Mouse (Mus musculus) midbrain, embryonic 10.5 days (tissue): ENCODE measurements at regions not wholly inside any gene's neighbourhood (a gene's known extent, or its start where the extent isn't known, plus 50 kb on each side); places are given as distances from the start of the nearest gene placed in this dataset.

Source experiments
- DNase-seq: peaks from one replicate; pipeline ENCODE4 v3.0.0-alpha.2; 2017; ENCODE audit warnings: low spot score
- H3K27ac ChIP-seq: fragments of 300-500 bp; sonication (generic); replicated peaks from 2 replicates; pipeline ENCODE4 v1.5.1; 2016; ENCODE audit warnings: mild to moderate bottlenecking
- H3K27me3 ChIP-seq: fragments of 300-500 bp; sonication (generic); 2 replicates; pipeline ENCODE4 v1.6.1; 2016; ENCODE audit warnings: low read depth, mild to moderate bottlenecking; ENCODE audit not compliant: poor library complexity, severe bottlenecking
- H3K36me3 ChIP-seq: fragments of 300-500 bp; sonication (generic); 2 replicates; pipeline ENCODE4 v1.6.1; 2016; ENCODE audit warnings: mild to moderate bottlenecking, moderate library complexity
- H3K4me1 ChIP-seq: fragments of 300-500 bp; sonication (generic); 2 replicates; pipeline ENCODE4 v1.6.1; 2016
- H3K4me3 ChIP-seq: fragments of 300-500 bp; sonication (generic); 2 replicates; pipeline ENCODE4 v1.5.1; 2016; ENCODE audit warnings: mild to moderate bottlenecking, moderate library complexity
- H3K9me3 ChIP-seq: fragments of 300-500 bp; sonication (generic); replicated peaks from 2 replicates; pipeline ENCODE4 v1.6.1; 2016; ENCODE audit warnings: mild to moderate bottlenecking
- WGBS: fragments of 180-500 bp; shearing (Covaris S2); methylation state at CpG from one replicate; pipeline ENCODE4 v1.1.7; 2016; 5-methylcytosine and 5-hydroxymethylcytosine counted together

DNA sequence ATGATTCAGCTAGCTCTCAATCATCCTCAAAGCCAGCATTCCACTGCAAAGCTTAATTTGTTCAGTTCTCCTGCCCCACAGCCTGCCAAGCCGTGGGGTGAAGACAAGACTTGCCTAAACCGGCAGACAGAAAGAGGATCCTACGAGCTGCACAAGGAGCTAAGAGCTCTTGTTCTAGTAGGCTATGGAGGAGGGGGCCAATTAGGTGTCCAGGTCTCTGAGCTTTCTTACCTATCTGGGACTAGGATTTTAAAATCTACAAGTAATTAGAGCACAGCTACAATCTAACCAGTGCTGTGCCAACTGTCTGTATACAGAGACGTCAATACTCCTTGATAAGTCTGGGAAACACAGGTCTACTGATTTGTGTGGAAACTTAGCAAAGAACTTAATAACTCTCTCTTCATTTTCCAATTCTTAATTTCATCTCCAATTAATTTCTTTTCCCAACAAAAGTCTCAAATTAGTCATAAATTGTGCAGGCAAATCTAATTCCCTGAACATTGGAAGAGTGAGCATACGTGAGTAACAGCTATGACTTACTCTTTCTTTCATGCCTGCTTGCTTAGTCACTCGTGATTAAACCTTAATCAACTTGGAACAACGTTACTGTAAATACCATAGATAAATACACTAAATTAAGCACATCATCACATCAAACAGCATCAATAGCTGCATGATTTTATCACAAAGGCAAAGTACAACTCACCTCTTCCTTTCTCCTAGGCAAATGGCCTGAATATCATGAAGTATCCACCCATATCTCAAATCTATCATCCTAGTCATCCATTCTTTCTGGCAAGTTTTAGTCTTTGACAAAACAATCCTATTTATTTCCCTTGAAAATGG, 87.1 kb upstream of the Mtap start:
- WGBS = 84% methylated on average over 7 of the region's 7 CpGs
- Histone ChIP-seq H3K27ac (no peak overlapping the region), H3K36me3 (no peaks in the 10 kb centered on the region), H3K9me3 (no peaks in the 10 kb centered on the region), H3K27me3 (no peaks in the 10 kb centered on the region), H3K4me3 (no peak overlapping the region), H3K4me1 (no peaks in the 10 kb centered on the region)
- DNase-seq = no peak

DNA sequence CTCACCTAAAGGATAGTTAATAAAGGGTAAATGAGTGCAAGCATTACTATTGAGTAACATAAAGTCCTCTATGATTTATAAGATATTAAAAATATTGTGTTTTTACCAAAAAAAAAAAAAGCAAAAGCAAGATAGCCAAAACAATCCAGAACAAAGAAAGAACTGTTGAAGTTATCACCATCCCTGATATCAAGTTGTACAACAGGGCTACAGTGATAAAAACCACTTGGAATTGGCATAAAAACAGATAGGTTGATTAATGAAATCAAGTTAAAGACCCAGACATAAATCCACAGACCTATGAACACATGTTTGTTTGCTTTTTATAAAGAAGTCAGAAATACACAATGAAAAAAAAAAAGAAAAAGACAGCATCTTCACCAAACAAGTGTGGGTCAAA, 92.4 kb upstream of the Mtap start:
- DNase-seq = no peak
- H3K27me3 ChIP-seq = no peaks in the 10 kb centered on the region
- H3K4me3 ChIP-seq = no peak overlapping the region
- H3K4me1 ChIP-seq = no peaks in the 10 kb centered on the region
- no peaks in the 10 kb centered on the region for H3K36me3 ChIP-seq
- no peaks in the 10 kb centered on the region for H3K9me3 ChIP-seq
- H3K27ac ChIP-seq = no peak overlapping the region

DNA sequence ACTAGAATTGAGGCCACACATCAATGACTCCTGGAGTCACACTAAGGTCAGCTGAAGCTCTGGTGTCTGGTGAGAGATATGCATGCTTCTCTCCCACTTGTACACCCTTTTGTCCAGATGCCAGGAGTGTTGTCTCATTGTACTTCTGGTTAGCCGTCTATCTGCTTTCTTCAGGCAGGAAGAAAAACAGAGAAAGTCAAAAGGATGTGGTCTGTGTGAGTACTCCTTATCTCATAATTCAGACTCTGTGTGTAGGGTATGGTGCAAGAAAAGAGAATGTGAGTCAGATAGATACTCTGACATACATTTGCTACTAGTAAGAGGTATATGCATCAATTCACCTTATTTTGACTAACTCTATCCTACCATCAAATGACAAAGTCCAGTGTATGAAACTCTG, 92.9 kb upstream of the Mtap start:
- Histone ChIP-seq H3K9me3 (no peaks in the 10 kb centered on the region), H3K36me3 (no peaks in the 10 kb centered on the region), H3K4me1 (no peaks in the 10 kb centered on the region), H3K4me3 (no peak overlapping the region), H3K27ac (no peak overlapping the region), H3K27me3 (no peaks in the 10 kb centered on the region)
- no peak for DNase-seq
- WGBS = 78% methylated on average over 1 of the region's 1 CpGs

DNA sequence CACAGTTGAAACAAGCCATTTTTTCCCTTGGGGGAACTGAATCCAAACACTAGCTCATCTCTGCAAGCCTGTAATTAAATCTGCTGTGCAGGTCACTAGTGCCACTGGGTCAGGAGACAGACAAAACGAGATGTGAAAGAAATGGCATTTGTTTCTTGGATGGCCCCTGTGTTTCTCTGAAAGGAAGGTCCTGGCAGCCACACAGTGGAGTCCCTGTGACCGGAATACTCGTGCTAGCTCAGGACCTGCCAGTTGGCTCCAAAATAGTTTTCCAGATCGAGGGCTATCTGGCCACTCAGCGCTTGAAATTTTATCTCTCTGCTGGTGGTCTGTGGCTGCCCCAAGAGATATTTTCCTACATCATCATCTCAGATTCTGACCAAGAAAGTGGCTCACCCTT, 96.1 kb upstream of the Mtap start:
- 64% methylated on average over 5 of the region's 5 CpGs for WGBS
- H3K27ac ChIP-seq = no peak overlapping the region
- H3K9me3 ChIP-seq = no peaks in the 10 kb centered on the region
- H3K4me1 ChIP-seq = no peaks in the 10 kb centered on the region
- no peak for DNase-seq
- no peak overlapping the region for H3K4me3 ChIP-seq
- no peaks in the 10 kb centered on the region for H3K27me3 ChIP-seq
- H3K36me3 ChIP-seq = no peaks in the 10 kb centered on the region

DNA sequence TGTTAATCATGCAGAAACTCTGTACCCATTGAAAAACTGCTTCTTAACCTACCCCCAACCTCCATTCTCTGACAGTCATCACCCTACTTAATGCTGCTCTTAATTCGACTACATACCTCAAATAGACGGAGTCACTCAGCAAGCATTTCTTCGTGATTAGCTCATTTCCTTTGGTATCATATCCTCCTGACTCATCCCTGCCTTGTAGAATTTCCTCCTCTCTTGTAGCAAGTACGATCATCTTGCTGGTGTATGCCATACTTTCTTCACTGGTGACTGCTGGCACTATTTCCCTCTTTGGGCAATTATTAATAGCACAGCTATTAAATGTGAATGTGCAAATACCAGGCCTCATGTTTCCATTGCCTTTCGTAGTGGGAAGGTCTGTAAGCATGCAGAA, 98.0 kb upstream of the Mtap start:
- WGBS = 82% methylated on average over 5 of the region's 5 CpGs
- no peak for DNase-seq
- no peaks in the 10 kb centered on the region for H3K9me3 ChIP-seq
- no peaks in the 10 kb centered on the region for H3K27me3 ChIP-seq
- no peak overlapping the region for H3K4me3 ChIP-seq
- H3K36me3 ChIP-seq = no peaks in the 10 kb centered on the region
- no peaks in the 10 kb centered on the region for H3K4me1 ChIP-seq
- H3K27ac ChIP-seq = no peak overlapping the region

DNA sequence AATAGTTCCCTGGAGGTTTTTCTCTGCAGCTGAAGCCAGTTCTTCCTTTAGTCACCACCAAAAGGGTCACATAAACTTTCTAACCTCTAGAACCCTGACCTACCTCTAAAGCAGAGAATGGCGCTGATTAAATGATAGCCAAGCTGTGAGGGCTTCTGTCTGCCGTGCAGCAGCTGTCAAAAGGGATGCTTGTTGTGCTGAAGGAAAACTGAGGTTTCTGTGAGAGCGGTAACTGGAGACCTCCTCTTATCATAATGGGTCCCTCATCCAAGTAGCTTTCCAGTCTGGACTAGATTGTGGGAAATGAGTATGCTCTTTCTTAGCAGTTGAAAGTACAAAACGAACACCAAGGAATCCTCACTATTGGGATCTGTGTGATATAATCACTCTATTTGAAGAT, 98.8 kb upstream of the Mtap start:
- no peak overlapping the region for H3K27ac ChIP-seq
- no peak for DNase-seq
- WGBS = 68% methylated on average over 4 of the region's 4 CpGs
- no peaks in the 10 kb centered on the region for H3K9me3 ChIP-seq
- H3K4me1 ChIP-seq = no peaks in the 10 kb centered on the region
- no peaks in the 10 kb centered on the region for H3K36me3 ChIP-seq
- H3K27me3 ChIP-seq = no peaks in the 10 kb centered on the region
- H3K4me3 ChIP-seq = no peak overlapping the region

DNA sequence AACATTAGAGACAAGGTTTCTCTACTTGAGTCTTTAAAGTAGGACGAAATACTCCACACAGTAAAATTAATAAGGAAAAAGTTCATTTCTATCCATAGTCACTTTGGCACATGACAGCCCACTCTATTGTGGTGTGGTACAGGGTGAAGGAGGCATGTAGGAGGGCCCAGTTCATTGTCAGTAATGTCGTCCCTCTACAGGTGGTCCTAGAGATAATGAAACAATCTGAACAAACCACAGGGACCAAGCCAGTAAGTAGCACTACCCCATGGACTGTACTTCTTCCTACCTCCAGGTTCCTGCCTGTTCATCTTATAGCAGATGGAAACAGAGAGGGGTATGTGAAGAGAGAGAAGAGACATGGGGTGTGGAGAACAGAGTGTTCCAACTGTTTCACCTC, 102.1 kb upstream of the Mtap start:
- Histone ChIP-seq H3K4me3 (no peak overlapping the region), H3K36me3 (no peaks in the 10 kb centered on the region), H3K4me1 (no peaks in the 10 kb centered on the region), H3K9me3 (no peaks in the 10 kb centered on the region), H3K27ac (no peak overlapping the region), H3K27me3 (no peaks in the 10 kb centered on the region)
- DNase-seq = no peak
- 88% methylated on average over 2 of the region's 2 CpGs for WGBS

DNA sequence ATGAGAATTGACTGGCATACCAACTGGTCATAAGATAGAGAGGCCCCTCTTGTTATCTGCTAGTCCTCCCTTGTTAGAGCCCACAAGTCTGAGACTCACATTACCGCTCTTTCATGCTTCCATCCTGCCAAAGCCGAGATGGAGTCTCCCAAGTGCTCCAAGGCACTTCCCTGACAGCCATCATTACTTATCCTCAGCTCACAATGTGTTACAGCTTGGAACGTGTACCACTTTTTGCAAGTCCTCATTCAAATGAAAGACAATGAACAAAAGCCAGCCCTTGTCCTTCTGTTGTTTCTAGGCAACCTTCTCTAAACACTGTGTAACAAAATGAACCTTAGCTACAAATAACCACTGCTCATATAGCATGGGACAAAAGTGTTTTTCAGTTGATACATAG, 102.6 kb upstream of the Mtap start:
- Histone ChIP-seq H3K4me3 (no peak overlapping the region), H3K36me3 (no peaks in the 10 kb centered on the region), H3K27ac (no peak overlapping the region), H3K4me1 (no peaks in the 10 kb centered on the region), H3K9me3 (no peaks in the 10 kb centered on the region), H3K27me3 (no peaks in the 10 kb centered on the region)
- 78% methylated on average over 3 of the region's 3 CpGs for WGBS
- DNase-seq = no peak

DNA sequence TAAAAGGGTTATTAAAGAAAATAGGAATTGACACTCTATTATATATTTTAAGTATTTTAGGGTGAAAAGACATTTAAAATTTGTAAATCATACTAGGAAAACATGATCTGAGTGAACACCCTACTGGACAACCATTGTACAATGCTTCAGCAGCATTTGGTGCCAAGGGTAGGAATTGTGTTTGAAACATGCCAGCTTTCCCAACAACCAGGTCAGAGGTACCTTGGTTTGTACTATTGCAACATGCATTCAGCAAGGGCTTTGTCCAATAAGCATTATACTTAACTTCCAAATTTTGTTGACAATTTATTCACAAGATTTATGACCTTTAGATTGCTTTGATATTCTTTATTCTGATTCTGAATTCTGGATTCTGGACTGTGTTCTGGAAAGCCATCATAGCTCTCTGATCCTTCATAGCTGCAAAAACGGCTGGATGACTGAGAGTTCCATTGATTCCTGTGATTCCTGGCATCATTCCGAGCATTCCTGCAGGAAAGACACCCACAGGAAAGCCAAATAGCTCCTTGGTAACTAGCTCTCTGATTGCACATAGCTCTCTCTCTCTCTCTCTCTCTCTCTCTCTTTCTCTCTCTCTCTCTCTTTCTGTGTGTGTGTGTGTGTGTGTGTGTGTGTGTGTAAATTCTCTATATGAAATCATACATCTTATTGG, 124.1 kb upstream of the Mtap start:
- Histone ChIP-seq H3K4me3 (no peak overlapping the region), H3K4me1 (no peaks in the 10 kb centered on the region), H3K27ac (no peak overlapping the region), H3K27me3 (no peaks in the 10 kb centered on the region), H3K9me3 (no peaks in the 10 kb centered on the region), H3K36me3 (no peaks in the 10 kb centered on the region)
- 61% methylated on average over 2 of the region's 2 CpGs for WGBS
- DNase-seq = no peak

DNA sequence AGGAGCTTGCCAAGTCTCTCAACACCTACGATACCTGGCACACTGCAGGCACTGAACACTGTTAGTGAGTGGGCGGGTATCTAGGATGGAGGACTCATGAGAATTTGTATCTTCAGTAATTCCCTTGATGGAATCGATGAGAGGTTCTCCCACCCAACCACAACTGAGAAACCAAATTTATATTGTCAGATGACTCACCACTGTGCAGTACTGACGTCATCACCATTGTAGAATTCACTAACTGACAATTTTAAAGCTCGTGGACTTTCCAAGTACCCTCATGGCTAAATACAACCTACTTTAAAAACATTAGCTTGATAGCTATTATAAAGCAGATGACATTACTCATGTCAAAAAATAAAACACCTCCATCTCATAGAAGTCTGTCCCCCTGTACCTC, 128.4 kb upstream of the Mtap start:
- Histone ChIP-seq H3K27ac (no peak overlapping the region), H3K4me1 (no peaks in the 10 kb centered on the region), H3K4me3 (no peak overlapping the region), H3K27me3 (no peaks in the 10 kb centered on the region), H3K36me3 (no peaks in the 10 kb centered on the region), H3K9me3 (no peaks in the 10 kb centered on the region)
- 86% methylated on average over 5 of the region's 5 CpGs for WGBS
- DNase-seq = no peak

DNA sequence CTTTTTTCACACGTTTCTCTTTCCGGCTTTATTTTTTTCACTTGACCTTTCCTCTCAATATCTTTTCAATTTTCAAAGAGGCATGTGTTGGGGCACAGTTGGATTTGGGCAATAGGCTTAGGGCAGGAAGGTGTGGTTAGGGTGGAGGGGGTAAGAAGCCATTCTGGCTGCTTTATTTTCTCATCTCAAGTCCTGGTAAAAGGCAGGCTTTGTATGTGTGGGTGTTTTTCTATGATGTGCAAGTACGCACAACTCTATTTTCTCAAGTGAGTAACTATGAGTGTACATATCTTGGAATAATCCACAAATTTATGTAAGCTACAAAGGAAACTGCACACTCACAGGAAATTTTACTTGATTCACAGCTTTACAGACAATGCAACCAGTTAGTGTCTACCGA, 121.5 kb upstream of the Ifne start:
- Histone ChIP-seq H3K9me3 (no peaks in the 10 kb centered on the region), H3K27me3 (no peaks in the 10 kb centered on the region), H3K36me3 (no peaks in the 10 kb centered on the region), H3K4me3 (no peak overlapping the region), H3K27ac (no peak overlapping the region), H3K4me1 (no peaks in the 10 kb centered on the region)
- no peak for DNase-seq
- 91% methylated on average over 4 of the region's 4 CpGs for WGBS

DNA sequence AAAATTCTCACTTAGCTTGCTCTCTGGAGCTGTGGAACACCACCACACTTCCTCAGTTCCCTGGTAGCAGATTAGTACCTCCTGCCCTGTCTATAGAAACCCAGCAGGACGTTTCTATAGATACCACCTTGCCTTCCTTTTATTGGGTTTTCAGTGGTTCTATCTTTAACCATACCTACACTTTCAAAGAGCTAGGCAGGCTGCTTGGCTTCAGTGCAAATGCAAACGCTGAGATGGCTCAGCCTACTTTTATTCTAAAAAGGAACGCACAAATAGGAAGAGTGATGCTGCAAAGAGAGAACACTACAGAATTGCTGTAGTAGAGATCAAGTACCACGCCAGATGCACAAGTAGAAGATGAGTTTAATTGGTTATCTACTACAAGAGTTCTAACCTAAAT, 120.9 kb upstream of the Ifne start:
- WGBS = 77% methylated on average over 4 of the region's 4 CpGs

DNA sequence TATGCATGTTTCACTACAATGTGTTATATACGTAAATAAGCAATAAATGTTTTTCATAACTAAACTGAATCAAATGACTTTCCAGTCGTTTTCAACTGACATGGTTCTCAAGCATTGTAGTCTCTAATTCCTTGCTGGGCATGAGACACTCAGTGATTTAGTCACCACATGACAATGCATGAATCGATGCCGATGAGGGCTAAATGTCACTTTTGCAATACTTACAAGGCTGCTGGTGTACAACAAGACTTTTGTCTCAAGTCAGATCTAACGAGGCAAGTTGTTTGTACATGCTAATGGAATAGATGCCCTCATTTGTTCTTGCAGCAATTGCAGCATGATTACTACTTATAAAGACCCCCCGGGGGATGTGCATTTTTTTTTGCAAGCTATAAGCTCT, 120.2 kb upstream of the Ifne start:
- Histone ChIP-seq H3K4me3 (no peak overlapping the region), H3K27me3 (no peaks in the 10 kb centered on the region), H3K4me1 (no peaks in the 10 kb centered on the region), H3K36me3 (no peaks in the 10 kb centered on the region), H3K27ac (no peak overlapping the region), H3K9me3 (no peaks in the 10 kb centered on the region)
- no peak for DNase-seq
- 86% methylated on average over 6 of the region's 6 CpGs for WGBS

More for the DNA sequence above, 120.9 kb upstream of the Ifne start:
- Histone ChIP-seq H3K27me3 (no peaks in the 10 kb centered on the region), H3K36me3 (no peaks in the 10 kb centered on the region), H3K4me3 (no peak overlapping the region), H3K27ac (no peak overlapping the region), H3K9me3 (no peaks in the 10 kb centered on the region), H3K4me1 (no peaks in the 10 kb centered on the region)
- no peak for DNase-seq
